Mouse (Mus musculus): ENCODE data around the gene Nat8l.

DNA sequence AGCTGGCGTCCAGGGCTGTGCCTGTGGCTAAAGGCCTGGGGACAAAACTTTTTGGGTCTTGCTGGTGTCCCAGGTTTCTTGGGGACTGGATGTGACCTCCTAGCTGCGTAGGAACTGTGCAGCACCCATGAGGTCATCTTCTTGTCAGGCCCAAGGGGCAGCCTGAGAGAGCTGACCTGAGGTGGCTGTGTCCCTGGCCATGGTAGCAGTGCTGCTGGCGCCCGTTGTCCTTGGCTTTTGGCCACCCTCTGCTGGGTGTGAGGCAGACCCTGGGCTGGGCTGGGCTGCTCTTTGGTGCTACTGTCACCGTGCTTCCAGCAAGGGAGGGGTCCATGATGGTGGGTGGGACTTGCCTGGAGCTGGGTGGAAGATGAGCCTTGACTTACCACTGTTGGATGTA lies 8.8 kb downstream of the Nat8l start:
- no peak for TF ChIP-seq GATA1 (IDR thresholded peaks at IDR 0.05; ENCODE audit: low read length)
- no peak for TF ChIP-seq TAL1 (IDR thresholded peaks at IDR 0.05; ENCODE audit: low read length)
